Mouse (Mus musculus): ENCODE measurements around the gene Fmo6.

DNA sequence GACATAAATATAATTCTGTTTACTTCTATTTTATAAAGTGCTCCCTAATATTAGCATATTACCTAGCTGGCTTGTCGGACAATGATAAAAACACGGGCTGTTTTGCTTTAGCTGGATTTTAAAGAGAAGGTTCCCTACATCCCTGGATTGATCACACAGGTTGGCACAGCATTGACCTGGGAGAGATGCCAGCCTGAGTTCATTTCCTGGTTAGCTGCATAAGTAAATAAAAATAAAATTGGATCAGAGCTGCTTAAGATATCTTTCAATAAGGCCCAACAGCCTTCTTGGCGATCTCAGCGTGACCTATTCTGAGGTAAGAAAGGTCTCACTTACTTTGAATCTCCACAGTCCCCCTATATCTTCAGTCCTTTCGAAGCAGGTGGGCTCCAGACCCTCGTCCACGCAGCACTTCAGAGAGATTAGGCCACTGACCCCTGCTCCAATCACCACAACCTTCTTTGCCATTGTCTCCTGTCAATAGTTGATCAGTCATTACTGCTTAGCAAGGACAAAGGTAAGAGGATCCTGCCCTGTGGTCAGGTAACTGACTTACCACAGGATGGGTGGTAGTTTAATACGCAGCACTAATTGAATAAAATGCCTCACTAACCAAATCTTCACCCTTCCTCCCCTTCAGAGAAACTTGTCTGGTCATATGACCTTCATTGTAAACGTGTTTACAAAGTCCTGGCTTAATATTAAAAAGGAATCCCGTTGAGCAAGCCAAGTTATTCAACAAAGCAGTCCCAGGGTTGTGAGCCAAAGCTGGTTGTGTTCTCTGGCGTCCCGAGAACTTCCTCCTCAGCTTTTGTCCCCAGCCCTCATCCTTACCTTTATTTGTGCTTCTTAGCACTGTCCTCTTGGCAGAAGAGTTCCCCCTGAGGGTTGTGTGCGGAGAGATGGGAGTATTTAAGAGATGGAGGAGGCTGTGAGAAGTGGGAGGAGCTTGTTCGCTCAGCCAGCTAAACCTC, 39.2 kb downstream of the Fmo6 start, which contains the start of gene Fmo2:
- TF ChIP-seq POLR2A (IDR thresholded peaks at IDR 0.05; ENCODE audit: borderline replicate concordance, extremely low read depth, insufficient read depth, insufficient read length, poor library complexity, severe bottlenecking), result no peak
- TF ChIP-seq CTCF (IDR thresholded peaks at IDR 0.05; ENCODE audit: borderline replicate concordance, extremely low read depth, insufficient read depth, insufficient read length), result no peak
